Mouse (Mus musculus) heart, embryonic 11.5 days (tissue): ENCODE results near the gene Rab7b. TPM values are rescaled to one million over a fixed set of nuclear protein-coding genes. Genes with fewer than 3 reads are reported as not detected.

ENCODE experiments used
- ATAC-seq: fragments of 200-750 bp; cut with Nextera tagmentation; replicated peaks from 2 replicates; pipeline ENCODE4 v1.8.0; 2017; ENCODE audit warnings: moderate library complexity; ENCODE audit not compliant: insufficient number of reproducible peaks, low FRiP score, low TSS enrichment
- H3K27ac ChIP-seq: fragments of 300-500 bp; sonication (generic); 2 replicates; pipeline ENCODE4 v1.5.1; 2014; ENCODE audit warnings: mild to moderate bottlenecking, low read depth, low read length
- H3K27me3 ChIP-seq: fragments of 300-500 bp; sonication (generic); 2 replicates; pipeline ENCODE4 v1.6.1; 2014; ENCODE audit warnings: mild to moderate bottlenecking, low read length, mixed read lengths; ENCODE audit not compliant: control insufficient read depth, insufficient read depth
- H3K36me3 ChIP-seq: fragments of 300-500 bp; sonication (generic); 2 replicates; pipeline ENCODE4 v1.6.1; 2014; ENCODE audit warnings: mild to moderate bottlenecking, low read length, moderate library complexity, mixed read lengths; ENCODE audit not compliant: control insufficient read depth, insufficient read depth
- H3K4me1 ChIP-seq: fragments of 300-500 bp; sonication (generic); 2 replicates; pipeline ENCODE4 v1.6.1; 2014; ENCODE audit warnings: low read length; ENCODE audit not compliant: control insufficient read depth, insufficient read depth
- H3K4me2 ChIP-seq: fragments of 300-500 bp; sonication (generic); 2 replicates; pipeline ENCODE4 v1.6.1; 2014; ENCODE audit warnings: mild to moderate bottlenecking, moderate library complexity
- H3K4me3 ChIP-seq: fragments of 300-500 bp; sonication (generic); 2 replicates; pipeline ENCODE4 v1.5.1; 2014; ENCODE audit warnings: low read depth, low read length
- H3K9ac ChIP-seq: fragments of 300-500 bp; sonication (generic); 2 replicates; pipeline ENCODE4 v1.6.1; 2014; ENCODE audit warnings: mild to moderate bottlenecking, low read depth, low read length, moderate library complexity
- H3K9me3 ChIP-seq: fragments of 300-500 bp; sonication (generic); replicated peaks from 2 replicates; pipeline ENCODE4 v1.6.1; 2016; ENCODE audit warnings: low read length; ENCODE audit not compliant: control insufficient read depth
- WGBS: fragments of 180-500 bp; shearing (Covaris S2); extraction: QIAGEN DNeasy Blood & Tissue Kit; methylation state at CpG from one replicate; pipeline ENCODE4 v1.1.7; 2014; ENCODE audit not compliant: insufficient replicate concordance; 5-methylcytosine and 5-hydroxymethylcytosine counted together
- polyA plus RNA-seq: library from polyadenylated mRNA; unstranded; fragments of >200 nt; fragmentation: Nextera tagmentation; extraction: Ambion mirVana; gene quantifications from 2 replicates; pipeline ENCODE4 v1.2.1, GENCODE M21; 2014

Rab7b gene
- polyA plus RNA-seq, 1 experiment from 2014 or later, result 1.4 TPM

- Histone ChIP-seq H3K9me3 (no peaks in the 10 kb centered on the region), H3K27ac (no peak overlapping the region), H3K9ac (no peak overlapping the region), H3K4me2 (no peak overlapping the region), H3K4me3 (no peak overlapping the region), H3K27me3 (peaks cover 7% of the 10 kb centered on the region; the same call in 1 of the 2 replicates), H3K36me3 (no peaks in the 10 kb centered on the region), H3K4me1 (peaks cover 4% of the 10 kb centered on the region)
- no peak for ATAC-seq
- 70% methylated on average over 2 of the region's 2 CpGs for WGBS
Observed at GRCm38 (mm10) chr1:131748636-131749035, 60.1 kb downstream of the Rab7b start.

- peaks cover 7% of the 10 kb centered on the region; the same call in 1 of the 2 replicates for H3K27me3 ChIP-seq
- H3K4me1 ChIP-seq, result peaks cover 13% of the 10 kb centered on the region
- H3K4me3 ChIP-seq, result no peak overlapping the region
- H3K9ac ChIP-seq, result no peak overlapping the region
- no peak overlapping the region for H3K27ac ChIP-seq
- no peaks in the 10 kb centered on the region for H3K9me3 ChIP-seq
- no peaks in the 10 kb centered on the region for H3K36me3 ChIP-seq
- WGBS, result 68% methylated on average over 15 of the region's 15 CpGs
- ATAC-seq, result no peak
- H3K4me2 ChIP-seq, result no peak overlapping the region
Observed at GRCm38 (mm10) chr1:131749706-131750545, 61.4 kb downstream of the Rab7b start.

- Histone ChIP-seq H3K4me3 (no peak overlapping the region), H3K9ac (no peak overlapping the region), H3K27ac (no peak overlapping the region), H3K4me2 (no peak overlapping the region), H3K36me3 (no peaks in the 10 kb centered on the region), H3K4me1 (peaks cover 18% of the 10 kb centered on the region), H3K9me3 (no peaks in the 10 kb centered on the region), H3K27me3 (peaks cover 5% of the 10 kb centered on the region; the same call in 1 of the 2 replicates)
- no peak; the same call in 1 of the 2 replicates for ATAC-seq
- 78% methylated on average over 3 of the region's 3 CpGs for WGBS
Observed at GRCm38 (mm10) chr1:131751181-131751890, 62.8 kb downstream of the Rab7b start.

GRCm38 (mm10) chr1:131751891-131752311 lies 63.4 kb downstream of the Rab7b start:
- 61% methylated on average over 10 of the region's 10 CpGs for WGBS
- H3K36me3 ChIP-seq, result no peaks in the 10 kb centered on the region
- H3K4me3 ChIP-seq, result no peak overlapping the region
- H3K27ac ChIP-seq, result no peak overlapping the region
- ATAC-seq, result no peak
- H3K9me3 ChIP-seq, result no peaks in the 10 kb centered on the region
- no peak overlapping the region for H3K4me2 ChIP-seq
- peaks cover 5% of the 10 kb centered on the region; the same call in 1 of the 2 replicates for H3K27me3 ChIP-seq
- no peak overlapping the region for H3K9ac ChIP-seq
- peaks cover 18% of the 10 kb centered on the region for H3K4me1 ChIP-seq

GRCm38 (mm10) chr1:131754212-131754829 lies 65.8 kb downstream of the Rab7b start:
- Histone ChIP-seq H3K27me3 (peaks cover 5% of the 10 kb centered on the region; the same call in 1 of the 2 replicates), H3K36me3 (no peaks in the 10 kb centered on the region), H3K9me3 (no peaks in the 10 kb centered on the region), H3K4me2 (no peak overlapping the region), H3K27ac (no peak overlapping the region), H3K9ac (no peak overlapping the region), H3K4me3 (no peak overlapping the region), H3K4me1 (peaks cover 18% of the 10 kb centered on the region)
- ATAC-seq, result no peak
- WGBS, result 17% methylated on average over 3 of the region's 3 CpGs

GRCm38 (mm10) chr1:131754916-131755315 lies 66.4 kb downstream of the Rab7b start:
- Histone ChIP-seq H3K4me3 (no peak overlapping the region), H3K9me3 (no peaks in the 10 kb centered on the region), H3K9ac (no peak overlapping the region), H3K4me2 (no peak overlapping the region), H3K27me3 (peaks cover 5% of the 10 kb centered on the region; the same call in 1 of the 2 replicates), H3K4me1 (peaks cover 18% of the 10 kb centered on the region), H3K36me3 (no peaks in the 10 kb centered on the region), H3K27ac (no peak overlapping the region)
- ATAC-seq, result no peak
- 81% methylated on average over 4 of the region's 4 CpGs for WGBS

GRCm38 (mm10) chr1:131757211-131757610 lies 68.7 kb downstream of the Rab7b start:
- H3K4me1 ChIP-seq, result peaks cover 18% of the 10 kb centered on the region
- WGBS, result 94% methylated on average over 6 of the region's 6 CpGs
- H3K27me3 ChIP-seq, result peaks cover 3% of the 10 kb centered on the region; the same call in 1 of the 2 replicates
- H3K27ac ChIP-seq, result no peak overlapping the region
- H3K9me3 ChIP-seq, result no peaks in the 10 kb centered on the region
- H3K4me2 ChIP-seq, result no peak overlapping the region
- H3K4me3 ChIP-seq, result no peak overlapping the region
- H3K9ac ChIP-seq, result no peak overlapping the region
- H3K36me3 ChIP-seq, result no peaks in the 10 kb centered on the region
- no peak for ATAC-seq

GRCm38 (mm10) chr1:131758796-131759195 lies 70.3 kb downstream of the Rab7b start:
- ATAC-seq, result no peak
- H3K9me3 ChIP-seq, result no peaks in the 10 kb centered on the region
- H3K4me1 ChIP-seq, result peaks cover 16% of the 10 kb centered on the region
- no peak overlapping the region for H3K4me3 ChIP-seq
- no peaks in the 10 kb centered on the region for H3K27me3 ChIP-seq
- WGBS, result 74% methylated on average over 7 of the region's 7 CpGs
- no peak overlapping the region for H3K9ac ChIP-seq
- H3K27ac ChIP-seq, result no peak overlapping the region
- H3K36me3 ChIP-seq, result no peaks in the 10 kb centered on the region
- H3K4me2 ChIP-seq, result no peak overlapping the region
